11 mouse cellular contexts compared by ENCODE assay signal in genomic region chr7:80201888-80202540, GRCm38 (mm10). TPM values are rescaled to one million over a fixed set of nuclear protein-coding genes. Genes with fewer than 3 reads are reported as not detected.
A peak's percentile ranks its signal among the peaks of the same experiment; 100 is the strongest.
DNase-seq lines count a peak whose midpoint lies in the region; ATAC-seq and TF ChIP-seq lines count a peak whose summit lies in the region.
"Had no signal": no experiment of that assay in that cellular context is flagged by ENCODE, and none has a peak within 500 bp of the region (broad histone marks: within the 10 kb centered on the region; RNA-seq: fewer than 3 reads in every experiment).

No protein-coding gene starts in this region.

- H3K27ac ChIP-seq in kidney, embryonic 15.5 days = no peak overlapping the region
- H3K27ac ChIP-seq in liver, postnatal 0 days (ENCODE audit: low read depth) = 0 out of 2 replicates have a peak overlapping the region, but pooled peaks have one; percentile 25
- H3K27ac ChIP-seq: embryonic facial prominence, embryonic 12.5 days had no signal

- no peak for ATAC-seq in kidney, embryonic 15.5 days (replicated peaks; ENCODE audit: low FRiP score)
- no peak for ATAC-seq in liver, postnatal 0 days
- ATAC-seq: inflammation-experienced regulatory T-cells, adult 6 months had no signal

- no peak overlapping the region for H3K4me3 ChIP-seq in kidney, embryonic 15.5 days (replicated peaks)
- H3K4me3 ChIP-seq in liver, postnatal 0 days (ENCODE audit: low read depth, low read length) = no peak overlapping the region
- H3K4me3 ChIP-seq: embryonic facial prominence, embryonic 12.5 days had no signal

- H3K36me3 ChIP-seq in kidney, embryonic 15.5 days = peaks cover 7% of the 10 kb centered on the region; the same call in 1 of the 2 replicates
- peaks cover 20% of the 10 kb centered on the region for H3K36me3 ChIP-seq in liver, postnatal 0 days (replicated peaks; ENCODE audit: insufficient read depth, low read length)
- H3K36me3 ChIP-seq: embryonic facial prominence, embryonic 12.5 days had no signal

- no peak for TF ChIP-seq EP300 in liver, postnatal 0 days (IDR thresholded peaks at IDR 0.05; ENCODE audit: low read depth)

- H3K9ac ChIP-seq in kidney, embryonic 15.5 days = no peak overlapping the region
- H3K9ac ChIP-seq in liver, postnatal 0 days (replicated peaks) = no peak overlapping the region
- H3K9ac ChIP-seq: embryonic facial prominence, embryonic 12.5 days had no signal

- H3K4me2 ChIP-seq in kidney, embryonic 15.5 days = no peak overlapping the region
- H3K4me2 ChIP-seq in liver, postnatal 0 days (ENCODE audit: low read depth, low read length) = peak overlapping the region; percentile 90
- H3K4me2 ChIP-seq: embryonic facial prominence, embryonic 12.5 days had no signal

- 88% methylated on average over 15 of the region's 15 CpGs for WGBS in kidney, embryonic 15.5 days
- 88% methylated on average over 15 of the region's 15 CpGs for WGBS in liver, postnatal 0 days (ENCODE audit: insufficient replicate concordance)

- TF ChIP-seq CTCF in liver, postnatal 0 days (IDR thresholded peaks at IDR 0.05; ENCODE audit: low read depth) = no peak

- H3K9me3 ChIP-seq in kidney, embryonic 15.5 days (replicated peaks) = no peaks in the 10 kb centered on the region
- H3K9me3 ChIP-seq in liver, postnatal 0 days (ENCODE audit: low read length) = no peaks in the 10 kb centered on the region
- H3K9me3 ChIP-seq: embryonic facial prominence, embryonic 12.5 days had no signal

- H3K4me1 ChIP-seq in kidney, embryonic 15.5 days = peaks cover 82% of the 10 kb centered on the region
- H3K4me1 ChIP-seq in liver, postnatal 0 days (ENCODE audit: insufficient read depth) = peaks cover 78% of the 10 kb centered on the region

- DNase-seq in adrenal gland, adult (ENCODE audit: inconsistent age in 2 of 2, low spot score in 1 of 2) = peak; percentile 50 to 84
- DNase-seq in adrenal gland, adult 18-20 months (ENCODE audit: low spot score in 2 of 2) = no peak
- DNase-seq in kidney, postnatal 25 days = peak; percentile 36 to 63
- DNase-seq in adrenal gland, postnatal 14 days = peak; percentile 37
- no peak for DNase-seq in liver, postnatal 0 days
- no peak for DNase-seq in lung, postnatal 14 days
- no peak for DNase-seq in spleen, adult 18-20 months

- no peaks in the 10 kb centered on the region for H3K27me3 ChIP-seq in kidney, embryonic 15.5 days
- H3K27me3 ChIP-seq in liver, postnatal 0 days (ENCODE audit: insufficient read depth, low read length) = no peaks in the 10 kb centered on the region
- H3K27me3 ChIP-seq: embryonic facial prominence, embryonic 12.5 days had no signal

RNA-seq across cellular contexts. Expression of gene Sema4b, which starts 15.4 kb away (rescaled TPM):
- 10 to 100 TPM; 62.7 to 75.9 TPM for total RNA-seq in adrenal gland, adult 18-20 months (2021)
- 17.1 and 21.9 TPM in 2 replicates for polyA plus RNA-seq in kidney, embryonic 15.5 days (2015; fragmentation: Nextera tagmentation; extraction: Ambion mirVana)
- total RNA-seq in adrenal gland, postnatal 14 days (2021) = 46.9 and 57.0 TPM in 2 replicates
- 11.7 and 13.5 TPM in 2 replicates for polyA plus RNA-seq in liver, postnatal 0 days (2015; fragmentation: Nextera tagmentation; extraction: Ambion mirVana)

RNA-seq across cellular contexts. Expression of gene Cib1, which starts 30.6 kb away (rescaled TPM):
- 10 to 100 TPM; 53.9 to 64.2 TPM for total RNA-seq in adrenal gland, adult 18-20 months (2021)
- 108 and 122 TPM in 2 replicates for polyA plus RNA-seq in kidney, embryonic 15.5 days (2015; fragmentation: Nextera tagmentation; extraction: Ambion mirVana)
- total RNA-seq in adrenal gland, postnatal 14 days (2021) = 52.9 and 59.6 TPM in 2 replicates
- polyA plus RNA-seq in liver, postnatal 0 days (2015; fragmentation: Nextera tagmentation; extraction: Ambion mirVana) = 79.4 and 89.2 TPM in 2 replicates

RNA-seq across cellular contexts. Expression of gene Gdpgp1, which starts 30.7 kb away (rescaled TPM):
- total RNA-seq in adrenal gland, adult 18-20 months (2021) = 1 to 10 TPM; 3.8 to 4.1 TPM
- polyA plus RNA-seq in kidney, embryonic 15.5 days (2015; fragmentation: Nextera tagmentation; extraction: Ambion mirVana) = 3.5 and 3.9 TPM in 2 replicates
- 2.7 and 3.9 TPM in 2 replicates for total RNA-seq in adrenal gland, postnatal 14 days (2021)
- 1.5 and 1.6 TPM in 2 replicates for polyA plus RNA-seq in liver, postnatal 0 days (2015; fragmentation: Nextera tagmentation; extraction: Ambion mirVana)

RNA-seq across cellular contexts. Expression of gene Ttll13, which starts 44.2 kb away (rescaled TPM):
- 1 to 10 TPM; 1.2 to 1.7 TPM for total RNA-seq in adrenal gland, adult 18-20 months (2021)
- 1.2 and 2.1 TPM in 2 replicates for polyA plus RNA-seq in kidney, embryonic 15.5 days (2015; fragmentation: Nextera tagmentation; extraction: Ambion mirVana)
- total RNA-seq in adrenal gland, postnatal 14 days (2021) = 0.83 and 1.0 TPM in 2 replicates
- 0.43 TPM in 2 replicates for polyA plus RNA-seq in liver, postnatal 0 days (2015; fragmentation: Nextera tagmentation; extraction: Ambion mirVana)
- total RNA-seq: granulocyte monocyte progenitor cell, adult 5-6 weeks had no signal
- polyA plus RNA-seq: inflammation-experienced regulatory T-cells, adult 6 months had no signal

RNA-seq across cellular contexts. Expression of gene Ngrn, which starts 59.0 kb away (rescaled TPM):
- total RNA-seq in adrenal gland, adult 18-20 months (2021) = 10 to 100 TPM; 40.7 to 41.4 TPM
- polyA plus RNA-seq in kidney, embryonic 15.5 days (2015; fragmentation: Nextera tagmentation; extraction: Ambion mirVana) = 47.5 and 48.3 TPM in 2 replicates
- total RNA-seq in adrenal gland, postnatal 14 days (2021) = 38.5 and 47.5 TPM in 2 replicates
- polyA plus RNA-seq in liver, postnatal 0 days (2015; fragmentation: Nextera tagmentation; extraction: Ambion mirVana) = 20.9 and 23.1 TPM in 2 replicates

Comparison
In these comparisons a context has a peak if more than half of its experiments do, and no peak if none do; other contexts are left out.
1. DNase-seq: peak in adrenal gland, adult (2 of 2), kidney, postnatal 25 days (2 of 2) and adrenal gland, postnatal 14 days (single experiment); none in adrenal gland, adult 18-20 months (0 of 2), liver, postnatal 0 days (single experiment), lung, postnatal 14 days (single experiment) and spleen, adult 18-20 months (0 of 2).